Mouse (Mus musculus) olfactory bulb, adult 2 months (tissue): ENCODE results near the gene Dcaf8.

Experiments
- CTCF ChIP-seq: fragments of 200-500 bp; IDR thresholded peaks from 2 replicates; pipeline ENCODE4 v1.5.1; 2012; ENCODE audit warnings: low read depth, mild to moderate bottlenecking, low read length, moderate library complexity; ENCODE audit not compliant: insufficient read depth
- POLR2A ChIP-seq: fragments of 200-500 bp; IDR thresholded peaks from 2 replicates; pipeline ENCODE4 v1.6.1; 2012; ENCODE audit warnings: mild to moderate bottlenecking, low read depth, low read length, moderate library complexity; ENCODE audit not compliant: insufficient read depth

DNA sequence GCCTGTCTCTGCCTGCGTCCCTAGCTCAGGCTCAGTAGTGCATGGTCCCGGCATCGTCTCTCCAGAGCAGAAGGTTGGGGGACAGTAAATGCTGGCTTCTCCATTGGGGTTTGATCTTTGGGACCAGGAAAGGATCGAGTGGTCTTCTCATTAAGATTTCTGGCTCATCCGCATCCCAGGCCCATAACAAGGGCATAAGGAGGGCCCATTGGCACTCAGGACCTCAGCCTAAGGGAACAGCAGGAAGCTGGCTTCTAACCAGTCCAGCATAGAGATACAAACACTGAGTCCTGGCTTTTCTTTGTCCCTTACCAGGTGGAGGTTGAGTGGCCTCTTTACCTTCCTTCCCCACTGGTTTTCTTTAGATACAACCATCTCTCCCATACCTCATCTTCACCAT is 50.0 kb downstream of the Dcaf8 start:
- TF ChIP-seq CTCF (no peak), POLR2A (no peak)
